Mouse (Mus musculus): ENCODE measurements around the gene Kat6b. TPM values are rescaled to one million over a fixed set of nuclear protein-coding genes. Genes with fewer than 3 reads are reported as not detected.

Kat6b gene
- total RNA-seq, 4 experiments from 2014 or later = 45.4 to 64.1 (median 52.1) TPM

GRCm38 (mm10) chr14:21560481-21561209 is 79.4 kb downstream of the Kat6b start:
- no peak for DNase-seq

DNA sequence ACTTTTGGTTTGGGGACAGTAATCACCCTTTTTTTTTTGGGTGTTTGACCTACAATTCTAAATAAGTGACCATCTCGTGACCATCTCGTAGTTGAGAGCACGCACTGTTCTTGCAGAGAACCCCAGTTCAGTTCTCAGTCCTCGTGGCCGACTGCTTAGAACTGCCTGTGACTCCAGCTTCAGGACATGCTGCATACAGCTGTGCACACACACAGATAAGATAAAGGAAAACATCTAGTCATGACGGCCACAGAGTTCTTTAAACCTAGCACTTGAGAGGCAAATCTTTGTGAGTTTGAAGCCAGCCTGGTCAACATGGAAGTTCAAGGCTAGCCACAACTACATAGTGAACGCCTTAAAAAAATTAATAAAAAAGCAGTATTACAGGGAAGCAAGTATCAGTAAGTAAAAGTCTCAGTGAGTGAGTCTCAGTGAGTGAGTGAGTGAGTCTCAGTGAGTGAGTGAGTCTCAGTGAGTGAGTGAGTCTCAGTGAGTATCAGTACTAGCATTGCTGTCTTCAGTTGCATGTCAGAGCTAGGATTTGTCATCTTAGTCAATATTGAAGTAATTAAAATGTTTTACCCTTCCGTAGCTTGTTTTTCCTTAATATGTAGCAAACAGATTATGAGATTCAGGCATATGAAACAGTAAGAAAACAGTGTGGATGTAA is 80.3 kb downstream of the Kat6b start:
- DNase-seq = no peak

GRCm38 (mm10) chr14:21563584-21564118 is 82.4 kb downstream of the Kat6b start:
- no peak for DNase-seq

- no peak for DNase-seq
These were observed 84.5 kb downstream of the Kat6b start for GRCm38 (mm10) chr14:21565541-21566353.

GRCm38 (mm10) chr14:21567293-21567984 is 86.2 kb downstream of the Kat6b start:
- DNase-seq = no peak

GRCm38 (mm10) chr14:21568821-21569220 is 87.6 kb downstream of the Kat6b start:
- DNase-seq = no peak

GRCm38 (mm10) chr14:21574686-21575309 is 93.6 kb downstream of the Kat6b start:
- no peak for DNase-seq

GRCm38 (mm10) chr14:21576867-21577266 is 95.6 kb downstream of the Kat6b start:
- DNase-seq = no peak

- no peak for DNase-seq
These were observed 100.0 kb downstream of the Kat6b start for GRCm38 (mm10) chr14:21581198-21581597.

DNA sequence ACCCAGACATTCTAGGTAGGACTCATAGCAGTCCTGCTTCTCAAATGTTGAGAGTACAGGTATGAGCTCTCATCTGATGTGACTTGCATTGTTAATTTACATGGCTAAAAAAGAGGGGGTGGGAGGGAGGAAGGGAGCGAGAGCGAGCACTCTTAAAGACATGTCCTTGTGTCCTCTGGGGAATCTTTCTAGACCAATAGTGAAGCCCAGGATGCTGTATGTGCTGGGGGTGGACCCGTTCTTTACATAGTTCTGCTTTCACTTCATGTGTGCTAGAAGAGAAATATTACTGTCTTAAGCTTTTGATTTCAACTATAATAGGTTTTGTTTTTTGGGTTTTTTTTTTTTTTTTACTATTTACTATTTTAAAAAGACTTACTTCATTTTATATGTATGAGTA is 101.1 kb downstream of the Kat6b start:
- DNase-seq = no peak

GRCm38 (mm10) chr14:21583051-21583450 is 101.8 kb downstream of the Kat6b start:
- no peak for DNase-seq

- DNase-seq = no peak
These were observed 102.6 kb downstream of the Kat6b start for GRCm38 (mm10) chr14:21583868-21584267.

- DNase-seq = no peak
These were observed 103.4 kb downstream of the Kat6b start for GRCm38 (mm10) chr14:21584468-21585135.

DNA sequence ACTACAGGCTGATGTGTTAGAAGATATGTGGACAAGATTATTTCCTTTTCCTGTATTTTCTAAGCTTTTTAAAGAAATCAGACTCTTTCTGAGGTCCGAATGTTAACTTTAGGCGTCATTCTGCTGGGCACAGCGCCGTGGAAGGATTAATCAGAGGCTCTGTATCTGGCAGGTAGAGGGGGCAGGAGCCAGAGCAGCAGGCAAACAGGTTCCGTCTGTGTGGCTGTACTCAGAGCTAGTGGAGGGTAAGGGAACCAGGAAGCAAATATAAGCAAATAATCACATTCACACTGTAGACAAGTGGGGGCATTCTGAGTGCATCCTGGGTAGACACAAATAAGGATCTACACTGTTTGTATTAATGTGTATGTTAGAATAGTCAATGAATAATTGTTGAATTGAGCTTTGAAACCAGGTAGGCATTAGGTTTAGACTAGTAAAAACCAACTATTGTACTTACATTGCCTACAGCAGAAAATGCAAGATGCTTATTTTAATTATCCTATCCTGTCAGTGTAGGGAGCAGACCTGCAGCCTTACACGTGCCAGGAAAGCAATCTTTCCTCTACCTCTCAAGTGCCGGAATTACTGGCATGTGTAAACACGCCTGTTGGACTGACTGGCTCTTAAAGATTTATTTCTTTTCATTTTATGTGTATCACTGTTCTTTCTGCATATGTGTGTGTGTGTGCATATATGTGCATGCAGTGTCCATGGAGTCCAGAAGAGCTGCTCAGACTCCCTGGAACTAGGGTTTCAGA is 104.4 kb downstream of the Kat6b start:
- DNase-seq = no peak

GRCm38 (mm10) chr14:21586481-21587118 is 105.4 kb downstream of the Kat6b start:
- DNase-seq = no peak

DNA sequence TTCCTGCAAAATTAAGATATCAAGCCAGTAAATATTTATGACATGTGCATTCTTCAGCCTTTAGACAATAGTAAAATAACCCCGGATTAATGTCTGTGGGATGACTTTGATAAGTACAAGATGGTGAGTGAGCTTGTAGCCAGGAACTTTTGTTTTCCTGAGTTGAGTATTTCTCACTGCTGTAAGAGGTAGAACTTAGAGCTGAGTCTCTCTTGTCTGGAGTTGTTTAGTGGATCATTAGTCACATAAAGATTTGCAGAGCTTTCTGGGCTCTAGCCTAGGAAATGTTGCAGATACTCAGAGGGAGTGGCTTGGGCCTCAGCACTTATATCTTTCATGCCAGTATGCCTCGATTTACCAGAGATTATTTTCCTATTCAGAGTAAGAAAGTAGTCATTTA is 106.7 kb downstream of the Kat6b start:
- no peak for DNase-seq

- no peak for DNase-seq
These were observed 108.4 kb downstream of the Kat6b start for GRCm38 (mm10) chr14:21589620-21590019.

DNA sequence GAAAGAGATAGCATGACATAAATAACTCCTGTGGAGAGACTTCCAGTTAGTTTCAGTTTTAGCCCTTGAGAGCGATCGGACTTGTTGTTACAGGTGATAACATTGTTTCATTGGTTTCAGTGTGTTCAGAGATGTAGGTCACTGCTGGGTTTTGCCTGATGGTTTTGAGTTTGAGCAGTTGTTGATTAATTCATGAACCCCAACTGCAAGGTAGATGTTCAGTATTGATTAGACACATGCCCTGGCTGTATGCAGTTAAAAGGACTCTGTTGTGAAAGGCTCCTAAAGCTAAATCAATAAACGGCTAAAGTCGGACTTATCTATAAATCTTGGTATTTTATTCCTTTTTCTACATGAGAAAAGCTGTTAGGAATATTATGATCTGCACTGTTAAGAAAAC is 109.0 kb downstream of the Kat6b start:
- DNase-seq = no peak

- no peak for DNase-seq
These were observed 110.9 kb downstream of the Kat6b start for GRCm38 (mm10) chr14:21592152-21592551.
